Mouse (Mus musculus): Measurements from ENCODE around the gene Etnk1. TPM values are rescaled to one million over a fixed set of nuclear protein-coding genes. Genes with fewer than 3 reads are reported as not detected.

Etnk1 gene
- polyA plus RNA-seq, 1 experiment from 2014 or later: 22.0 TPM

- Histone ChIP-seq H3K27me3 (replicated peaks; ENCODE audit: low read depth, poor library complexity, severe bottlenecking) (no peaks in the 10 kb centered on the region), H3K36me3 (replicated peaks) (peaks cover 52% of the 10 kb centered on the region), H3K4me3 (no peak overlapping the region), H3K4me1 (peaks cover 8% of the 10 kb centered on the region), H3K27ac (replicated peaks) (no peak overlapping the region), H3K9me3 (peaks cover 2% of the 10 kb centered on the region; the same call in 1 of the 2 replicates)
- no peak for DNase-seq (ENCODE audit: low spot score)
- WGBS: 96% methylated on average over 3 of the region's 3 CpGs
Measured at GRCm38 (mm10) chr6:143208880-143209279, 41.9 kb downstream of the Etnk1 start.

GRCm38 (mm10) chr6:143212766-143213165 lies 45.7 kb downstream of the Etnk1 start:
- Histone ChIP-seq H3K27me3 (replicated peaks; ENCODE audit: low read depth, poor library complexity, severe bottlenecking) (no peaks in the 10 kb centered on the region), H3K36me3 (replicated peaks) (peaks cover 31% of the 10 kb centered on the region), H3K9me3 (peaks cover 16% of the 10 kb centered on the region), H3K4me3 (no peak overlapping the region), H3K4me1 (no peaks in the 10 kb centered on the region), H3K27ac (replicated peaks) (no peak overlapping the region)
- no peak for DNase-seq (ENCODE audit: low spot score)
- 89% methylated on average over 6 of the region's 6 CpGs for WGBS

- H3K27me3 ChIP-seq (replicated peaks; ENCODE audit: low read depth, poor library complexity, severe bottlenecking): no peaks in the 10 kb centered on the region
- H3K27ac ChIP-seq (replicated peaks): no peak overlapping the region
- DNase-seq (ENCODE audit: low spot score): no peak
- no peak overlapping the region for H3K4me3 ChIP-seq
- H3K9me3 ChIP-seq: peaks cover 16% of the 10 kb centered on the region
- no peaks in the 10 kb centered on the region for H3K4me1 ChIP-seq
- H3K36me3 ChIP-seq (replicated peaks): peaks cover 24% of the 10 kb centered on the region
- 96% methylated on average over 6 of the region's 6 CpGs for WGBS
Measured at GRCm38 (mm10) chr6:143213461-143213860, 46.4 kb downstream of the Etnk1 start.

- Histone ChIP-seq H3K9me3 (peaks cover 16% of the 10 kb centered on the region), H3K4me1 (no peaks in the 10 kb centered on the region), H3K27ac (replicated peaks) (no peak overlapping the region), H3K4me3 (no peak overlapping the region), H3K36me3 (replicated peaks) (peaks cover 9% of the 10 kb centered on the region), H3K27me3 (replicated peaks; ENCODE audit: low read depth, poor library complexity, severe bottlenecking) (no peaks in the 10 kb centered on the region)
- no peak for DNase-seq (ENCODE audit: low spot score)
- 90% methylated on average over 11 of the region's 11 CpGs for WGBS
Measured at GRCm38 (mm10) chr6:143216221-143216620, 49.2 kb downstream of the Etnk1 start.

GRCm38 (mm10) chr6:143219347-143219746 lies 52.3 kb downstream of the Etnk1 start:
- no peaks in the 10 kb centered on the region for H3K27me3 ChIP-seq (replicated peaks; ENCODE audit: low read depth, poor library complexity, severe bottlenecking)
- 4% methylated on average over 5 of the region's 5 CpGs for WGBS

GRCm38 (mm10) chr6:143221245-143221644 lies 54.2 kb downstream of the Etnk1 start:
- Histone ChIP-seq H3K9me3 (no peaks in the 10 kb centered on the region), H3K27me3 (replicated peaks; ENCODE audit: low read depth, poor library complexity, severe bottlenecking) (no peaks in the 10 kb centered on the region), H3K36me3 (replicated peaks) (no peaks in the 10 kb centered on the region), H3K4me1 (no peaks in the 10 kb centered on the region), H3K27ac (replicated peaks) (no peak overlapping the region), H3K4me3 (no peak overlapping the region)
- DNase-seq (ENCODE audit: low spot score): no peak
- 90% methylated on average over 8 of the region's 8 CpGs for WGBS

More at GRCm38 (mm10) chr6:143219347-143219746, 52.3 kb downstream of the Etnk1 start:
- DNase-seq (ENCODE audit: low spot score): peak; percentile 64
- H3K4me1 ChIP-seq: no peaks in the 10 kb centered on the region
- peaks cover 5% of the 10 kb centered on the region for H3K36me3 ChIP-seq (replicated peaks)
- no peak overlapping the region for H3K27ac ChIP-seq (replicated peaks)
- no peak overlapping the region for H3K4me3 ChIP-seq
- peaks cover 10% of the 10 kb centered on the region for H3K9me3 ChIP-seq

DNA sequence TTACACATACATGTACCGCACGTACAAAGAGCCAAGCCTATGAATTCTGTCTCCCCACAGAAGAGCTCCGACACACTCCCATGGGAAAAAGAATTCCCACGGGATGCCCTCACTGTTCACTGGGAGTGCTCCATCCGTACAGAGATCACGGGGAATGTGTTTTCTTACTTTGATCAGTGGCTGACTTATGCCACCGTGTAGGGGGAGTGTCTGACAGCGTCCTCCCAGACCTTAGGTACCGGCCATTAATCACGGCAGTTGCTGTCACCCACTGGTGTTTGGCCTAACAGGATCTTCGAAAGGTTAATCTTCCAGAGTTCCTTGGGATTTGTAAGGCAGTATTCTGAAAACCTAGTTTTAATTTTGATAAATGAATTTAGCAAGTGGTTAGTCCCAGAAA lies 57.0 kb downstream of the Etnk1 start:
- no peaks in the 10 kb centered on the region for H3K9me3 ChIP-seq
- H3K27me3 ChIP-seq (replicated peaks; ENCODE audit: low read depth, poor library complexity, severe bottlenecking): no peaks in the 10 kb centered on the region
- no peaks in the 10 kb centered on the region for H3K36me3 ChIP-seq (replicated peaks)
- H3K4me1 ChIP-seq: no peaks in the 10 kb centered on the region; the same call in 1 of the 2 replicates
- no peak overlapping the region for H3K4me3 ChIP-seq
- no peak overlapping the region for H3K27ac ChIP-seq (replicated peaks)
- 84% methylated on average over 11 of the region's 11 CpGs for WGBS
- no peak for DNase-seq (ENCODE audit: low spot score)

DNA sequence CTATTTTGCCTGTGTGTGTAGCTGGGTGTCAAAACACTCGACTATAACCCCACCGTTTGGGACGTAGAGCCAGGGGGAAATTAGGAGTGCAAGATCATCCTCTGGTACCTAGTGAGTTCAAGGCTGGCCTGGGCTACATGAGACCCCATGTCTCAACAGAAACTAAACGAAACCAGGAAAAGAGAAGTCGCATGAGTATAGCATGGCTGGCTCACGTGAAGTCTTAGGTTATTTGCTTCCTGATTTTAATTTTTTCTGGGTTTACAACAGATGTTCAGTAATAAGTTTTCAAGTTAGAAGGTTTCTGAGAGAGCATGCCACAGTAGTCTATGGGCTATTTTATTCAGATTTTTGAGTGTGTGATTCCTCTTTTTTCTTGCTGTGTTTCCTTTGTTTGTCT lies 57.9 kb downstream of the Etnk1 start:
- no peaks in the 10 kb centered on the region; the same call in 1 of the 2 replicates for H3K4me1 ChIP-seq
- no peaks in the 10 kb centered on the region for H3K36me3 ChIP-seq (replicated peaks)
- no peak overlapping the region for H3K27ac ChIP-seq (replicated peaks)
- no peak overlapping the region for H3K4me3 ChIP-seq
- no peaks in the 10 kb centered on the region for H3K27me3 ChIP-seq (replicated peaks; ENCODE audit: low read depth, poor library complexity, severe bottlenecking)
- no peak for DNase-seq (ENCODE audit: low spot score)
- WGBS: 81% methylated on average over 6 of the region's 6 CpGs
- H3K9me3 ChIP-seq: no peaks in the 10 kb centered on the region

DNA sequence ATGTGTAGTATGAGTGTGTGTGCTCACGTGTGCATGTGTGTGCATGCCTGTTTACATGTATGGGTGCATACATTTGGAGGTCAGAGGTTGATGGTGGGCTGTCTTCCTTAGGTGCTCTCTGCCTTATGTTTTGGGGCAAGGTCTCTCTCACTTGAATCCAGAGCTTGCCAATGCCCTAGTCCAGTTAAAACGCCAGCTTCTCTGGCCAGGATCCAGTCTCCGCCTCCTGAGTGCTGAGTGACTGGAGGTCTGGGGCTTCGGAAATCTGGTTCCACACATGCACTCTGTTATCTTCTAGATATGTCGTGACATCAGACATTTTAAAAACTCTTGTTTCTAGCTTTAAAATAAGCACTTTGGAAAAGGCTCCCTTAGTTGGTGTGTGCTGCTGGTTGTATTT lies 61.7 kb downstream of the Etnk1 start:
- no peak overlapping the region for H3K4me3 ChIP-seq
- H3K27me3 ChIP-seq (replicated peaks; ENCODE audit: low read depth, poor library complexity, severe bottlenecking): no peaks in the 10 kb centered on the region
- H3K4me1 ChIP-seq: no peaks in the 10 kb centered on the region; the same call in 1 of the 2 replicates
- no peaks in the 10 kb centered on the region for H3K36me3 ChIP-seq (replicated peaks)
- 79% methylated on average over 5 of the region's 5 CpGs for WGBS
- DNase-seq (ENCODE audit: low spot score): no peak
- no peak overlapping the region for H3K27ac ChIP-seq (replicated peaks)
- no peaks in the 10 kb centered on the region for H3K9me3 ChIP-seq

GRCm38 (mm10) chr6:143229906-143230305 lies 62.9 kb downstream of the Etnk1 start:
- Histone ChIP-seq H3K9me3 (no peaks in the 10 kb centered on the region), H3K4me1 (no peaks in the 10 kb centered on the region; the same call in 1 of the 2 replicates), H3K36me3 (replicated peaks) (no peaks in the 10 kb centered on the region), H3K4me3 (no peak overlapping the region), H3K27me3 (replicated peaks; ENCODE audit: low read depth, poor library complexity, severe bottlenecking) (no peaks in the 10 kb centered on the region), H3K27ac (replicated peaks) (no peak overlapping the region)
- 83% methylated on average over 8 of the region's 8 CpGs for WGBS
- no peak for DNase-seq (ENCODE audit: low spot score)

DNA sequence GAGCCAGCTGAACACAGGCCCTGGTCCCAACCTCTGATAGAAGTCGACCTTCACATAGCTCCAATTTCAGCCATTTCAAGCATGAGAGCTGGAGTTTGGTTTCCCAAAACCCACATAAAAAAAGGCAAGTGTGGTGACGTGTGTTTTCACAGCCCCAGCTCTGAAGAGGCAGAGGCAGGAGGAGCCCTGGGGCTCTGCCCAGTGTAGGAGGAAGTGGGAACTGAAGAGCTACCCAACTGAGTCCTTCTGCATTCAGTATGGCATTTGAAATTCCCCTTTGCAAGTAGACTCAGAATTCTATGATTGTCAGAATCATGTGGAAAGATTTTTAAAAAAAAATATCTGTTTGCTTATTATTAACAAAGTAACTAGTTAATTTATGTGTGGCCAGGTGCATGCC lies 63.9 kb downstream of the Etnk1 start:
- 66% methylated on average over 2 of the region's 2 CpGs for WGBS
- no peak for DNase-seq (ENCODE audit: low spot score)
- Histone ChIP-seq H3K27ac (replicated peaks) (no peak overlapping the region), H3K36me3 (replicated peaks) (no peaks in the 10 kb centered on the region), H3K9me3 (no peaks in the 10 kb centered on the region), H3K4me1 (no peaks in the 10 kb centered on the region; the same call in 1 of the 2 replicates), H3K4me3 (no peak overlapping the region), H3K27me3 (replicated peaks; ENCODE audit: low read depth, poor library complexity, severe bottlenecking) (no peaks in the 10 kb centered on the region)

DNA sequence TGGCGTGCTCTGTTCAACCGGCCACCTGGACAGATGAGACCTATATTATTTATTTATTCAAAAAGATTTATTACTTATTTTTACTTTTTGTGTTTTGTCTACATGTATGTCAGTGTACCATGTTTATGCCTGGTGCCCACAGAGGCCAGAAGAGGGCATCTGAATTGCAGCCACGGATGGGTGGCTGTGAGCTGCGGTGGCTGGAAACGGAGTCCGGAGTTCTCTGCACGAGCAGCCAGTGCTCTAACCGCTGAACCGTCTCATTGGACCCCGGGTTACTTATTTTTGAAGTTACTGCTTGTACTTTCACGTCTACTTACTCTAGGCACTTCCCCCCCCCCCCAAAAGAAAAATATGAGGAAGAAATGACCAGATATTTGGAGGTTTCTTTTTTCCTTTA lies 65.7 kb downstream of the Etnk1 start:
- H3K4me3 ChIP-seq: no peak overlapping the region
- no peaks in the 10 kb centered on the region for H3K9me3 ChIP-seq
- H3K27ac ChIP-seq (replicated peaks): no peak overlapping the region
- H3K27me3 ChIP-seq (replicated peaks; ENCODE audit: low read depth, poor library complexity, severe bottlenecking): no peaks in the 10 kb centered on the region
- no peaks in the 10 kb centered on the region for H3K36me3 ChIP-seq (replicated peaks)
- 89% methylated on average over 11 of the region's 11 CpGs for WGBS
- DNase-seq (ENCODE audit: low spot score): no peak
- H3K4me1 ChIP-seq: no peaks in the 10 kb centered on the region

- no peak for DNase-seq (ENCODE audit: low spot score)
- Histone ChIP-seq H3K9me3 (no peaks in the 10 kb centered on the region), H3K27me3 (replicated peaks; ENCODE audit: low read depth, poor library complexity, severe bottlenecking) (no peaks in the 10 kb centered on the region), H3K4me3 (no peak overlapping the region), H3K27ac (replicated peaks) (no peak overlapping the region), H3K4me1 (0 out of 2 replicates have a peak, but pooled peaks cover 2% of the 10 kb centered on the region), H3K36me3 (replicated peaks) (no peaks in the 10 kb centered on the region)
- 88% methylated on average over 8 of the region's 8 CpGs for WGBS
Measured at GRCm38 (mm10) chr6:143234868-143235267, 67.8 kb downstream of the Etnk1 start.

Measured in embryonic facial prominence, embryonic 10.5 days (tissue).